In the genomic region with DNA sequence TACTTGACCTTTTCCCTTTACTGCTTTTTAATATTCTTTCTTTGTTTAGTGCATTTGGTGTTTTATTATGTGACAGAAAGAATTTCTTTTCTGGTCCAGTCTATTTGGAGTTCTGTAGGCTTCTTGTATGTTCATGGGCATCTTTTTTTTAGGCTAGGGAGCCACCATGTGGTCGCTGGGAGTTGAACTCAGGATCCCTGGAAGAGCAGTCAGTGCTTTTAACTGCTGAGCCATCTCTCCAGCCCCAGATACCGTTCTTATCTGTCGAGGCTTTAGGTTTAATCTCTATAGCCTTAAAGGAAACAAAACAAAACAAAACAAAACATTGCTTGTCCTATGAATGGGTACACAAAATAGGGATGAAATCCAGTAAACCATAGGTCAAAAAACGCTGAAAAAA, we compare ENCODE assay signal across 30 mouse cellular contexts. TPM values are rescaled to one million over a fixed set of nuclear protein-coding genes. Genes with fewer than 3 reads are reported as not detected.
DNase-seq lines count a peak whose midpoint lies in the region; ATAC-seq and TF ChIP-seq lines count a peak whose summit lies in the region.
"Not testable (repeated sequence)": the region's sequence is repeated elsewhere in the genome, so short reads cannot be mapped to it uniquely, and the experiment has no call there.
"Had no signal": no experiment of that assay in that cellular context is flagged by ENCODE, and none has a peak within 500 bp of the region (broad histone marks: within the 10 kb centered on the region; RNA-seq: fewer than 3 reads in every experiment).

No protein-coding gene starts in this region.

- H3K9me3 ChIP-seq in ES-Bruce4 (replicated peaks; ENCODE audit: control insufficient read depth, insufficient read depth, low read length, poor library complexity, severe bottlenecking); heart, postnatal 0 days (replicated peaks; ENCODE audit: control insufficient read depth, low read length); stomach, postnatal 0 days (ENCODE audit: control insufficient read depth, low read length): not testable (repeated sequence)

- peak; percentile 58 for DNase-seq in ZHBTc4 (ENCODE audit: low read depth, low spot score)
- DNase-seq in heart, postnatal 0 days (ENCODE audit: low spot score) = not testable (repeated sequence)
- peak; percentile 21 for DNase-seq in kidney, postnatal 14 days
- DNase-seq in liver, adult 2 months (ENCODE audit: extremely low read depth, low read depth, low spot score) = peak; percentile 48
- DNase-seq in lung, postnatal 14 days = peak; percentile 16
- peak; percentile 22 for DNase-seq in stomach, postnatal 0 days (ENCODE audit: low spot score)

- not testable (repeated sequence) for H3K36me3 ChIP-seq in ES-Bruce4 (ENCODE audit: control insufficient read depth, insufficient read depth, low read length, poor library complexity, severe bottlenecking); heart, postnatal 0 days (replicated peaks; ENCODE audit: control insufficient read depth, insufficient read depth, low read length); liver, adult 2 months (ENCODE audit: control insufficient read depth, insufficient read depth, low read length); stomach, postnatal 0 days (ENCODE audit: control insufficient read depth, insufficient read depth, low read length)

- not testable (repeated sequence) for H3K27ac ChIP-seq in ES-Bruce4 (ENCODE audit: insufficient read depth, low read length); cortical plate, adult 2 months (ENCODE audit: insufficient read depth, low read length); heart, postnatal 0 days (ENCODE audit: low read depth); liver, adult 2 months (replicated peaks; ENCODE audit: insufficient read depth, low read depth, low read length); stomach, postnatal 0 days (replicated peaks)

- H3K27me3 ChIP-seq in ES-Bruce4 (ENCODE audit: control insufficient read depth, insufficient read depth, low read length, poor library complexity, severe bottlenecking); heart, postnatal 0 days (ENCODE audit: control insufficient read depth, insufficient read depth, low read length); liver, adult 2 months (ENCODE audit: control insufficient read depth, insufficient read depth, low read length); stomach, postnatal 0 days (ENCODE audit: control insufficient read depth, insufficient read depth, low read length): not testable (repeated sequence)

- ATAC-seq in heart, postnatal 0 days (ENCODE audit: insufficient read depth, low read depth); stomach, postnatal 0 days (ENCODE audit: low FRiP score, low TSS enrichment): not testable (repeated sequence)

- not testable (repeated sequence) for TF ChIP-seq POLR2A in ES-Bruce4 (IDR thresholded peaks at IDR 0.05; ENCODE audit: insufficient read depth, low read length); cortical plate, adult 2 months (IDR thresholded peaks at IDR 0.05; ENCODE audit: extremely low read depth, insufficient read depth, low read length); liver, adult 2 months (IDR thresholded peaks at IDR 0.05; ENCODE audit: extremely low read depth, insufficient read depth, low read length)

- not testable (repeated sequence) for TF ChIP-seq EP300 in ES-Bruce4 (IDR thresholded peaks at IDR 0.05; ENCODE audit: insufficient read depth, low read depth, low read length); heart, postnatal 0 days (IDR thresholded peaks at IDR 0.05; ENCODE audit: low read depth); stomach, postnatal 0 days (optimal IDR thresholded peaks at IDR 0.05)

- not testable (repeated sequence) for H3K79me2 ChIP-seq in liver, adult 2 months (ENCODE audit: control insufficient read depth, insufficient read depth, low read length)

- not testable (repeated sequence) for H3K4me3 ChIP-seq in ES-Bruce4 (ENCODE audit: low read depth, low read length); cortical plate, adult 2 months (ENCODE audit: insufficient read depth, low read length); heart, postnatal 0 days (ENCODE audit: low read depth, low read length); liver, adult 2 months (ENCODE audit: insufficient read depth, low read depth, low read length); stomach, postnatal 0 days (ENCODE audit: low read depth, low read length)

- H3K4me2 ChIP-seq in heart, postnatal 0 days (ENCODE audit: low read depth, low read length); stomach, postnatal 0 days (replicated peaks; ENCODE audit: low read depth): not testable (repeated sequence)

- H3K4me1 ChIP-seq in ES-Bruce4 (ENCODE audit: control insufficient read depth, insufficient read depth, low read length); cortical plate, adult 2 months (ENCODE audit: control insufficient read depth, insufficient read depth, low read length); heart, postnatal 0 days (ENCODE audit: control insufficient read depth, insufficient read depth); liver, adult 2 months (ENCODE audit: control insufficient read depth, insufficient read depth, low read length); stomach, postnatal 0 days (replicated peaks; ENCODE audit: control insufficient read depth, insufficient read depth): not testable (repeated sequence)

- WGBS in heart, postnatal 0 days = 11% methylated on average over 4 of the region's 4 CpGs
- WGBS in liver, adult 2 months = 19% methylated on average over 4 of the region's 4 CpGs
- 20% methylated on average over 4 of the region's 4 CpGs for WGBS in stomach, postnatal 0 days

- TF ChIP-seq CTCF in ES-Bruce4 (IDR thresholded peaks at IDR 0.05; ENCODE audit: low read depth, low read length) = peak; percentile 23
- TF ChIP-seq CTCF in cortical plate, adult 2 months (IDR thresholded peaks at IDR 0.05; ENCODE audit: extremely low read depth, insufficient read depth, low read length) = peak; percentile 39
- TF ChIP-seq CTCF in heart, postnatal 0 days (IDR thresholded peaks at IDR 0.05; ENCODE audit: low read depth) = peak; percentile 31
- not testable (repeated sequence) for TF ChIP-seq CTCF in liver, adult 2 months (IDR thresholded peaks at IDR 0.05; ENCODE audit: low read depth, low read length)
- peak; percentile 63 for TF ChIP-seq CTCF in stomach, postnatal 0 days (IDR thresholded peaks at IDR 0.05; ENCODE audit: low read depth)

- H3K9ac ChIP-seq in ES-Bruce4 (ENCODE audit: low read depth, poor library complexity, severe bottlenecking); heart, postnatal 0 days (replicated peaks; ENCODE audit: low read depth, low read length); liver, adult 2 months (ENCODE audit: low read depth, low read length); stomach, postnatal 0 days (ENCODE audit: low read length): not testable (repeated sequence)

RNA-seq across cellular contexts. Expression of a gene that starts 3.0 kb away (rescaled TPM):
- 2.7 and 3.8 TPM in 2 replicates for polyA plus RNA-seq in ES-Bruce4 (2011; ENCODE audit: insufficient read depth, insufficient read length, low read depth, missing spikeins)
- polyA plus RNA-seq in cortical plate, adult 2 months (2012; rRNA removed) = 7.3 and 8.1 TPM in 2 replicates
- total RNA-seq in heart, postnatal 0 days (2014; rRNA removed; ENCODE audit: low replicate concordance) = 0.69 and 1.6 TPM in 2 replicates
- 0.62 and 0.85 TPM in 2 replicates for polyA plus RNA-seq in heart, postnatal 0 days (2015; fragmentation: Nextera tagmentation; extraction: Ambion mirVana)
- 0.13 and 0.18 TPM in 2 replicates for total RNA-seq in liver, adult 2 months (2014; rRNA removed)
- 0.04 and 0.07 TPM in 2 replicates for polyA plus RNA-seq in liver, adult 2 months (2012; rRNA removed)
- polyA plus RNA-seq in stomach, postnatal 0 days (2015; fragmentation: Nextera tagmentation; extraction: Ambion mirVana) = 2.2 and 2.8 TPM in 2 replicates

RNA-seq across cellular contexts. Expression of a gene that starts 19.4 kb away (rescaled TPM):
- 155 and 169 TPM in 2 replicates for polyA plus RNA-seq in ES-Bruce4 (2011; ENCODE audit: insufficient read depth, insufficient read length, low read depth, missing spikeins)
- 10.5 and 14.0 TPM in 2 replicates for polyA plus RNA-seq in cortical plate, adult 2 months (2012; rRNA removed)
- 35.0 and 50.9 TPM in 2 replicates for total RNA-seq in heart, postnatal 0 days (2014; rRNA removed; ENCODE audit: low replicate concordance)
- polyA plus RNA-seq in heart, postnatal 0 days (2015; fragmentation: Nextera tagmentation; extraction: Ambion mirVana) = 12.8 and 12.9 TPM in 2 replicates
- total RNA-seq in liver, adult 2 months (2014; rRNA removed) = 1.1 and 1.2 TPM in 2 replicates
- polyA plus RNA-seq in liver, adult 2 months (2012; rRNA removed) = 0.07 and 0.23 TPM in 2 replicates
- polyA plus RNA-seq in stomach, postnatal 0 days (2015; fragmentation: Nextera tagmentation; extraction: Ambion mirVana) = 13.3 and 15.7 TPM in 2 replicates

RNA-seq across cellular contexts. Expression of a gene that starts 45.7 kb away (rescaled TPM):
- not detected in 2 replicates for polyA plus RNA-seq in ES-Bruce4 (2011; ENCODE audit: insufficient read depth, insufficient read length, low read depth, missing spikeins)
- polyA plus RNA-seq in cortical plate, adult 2 months (2012; rRNA removed) = not detected in 2 replicates
- not detected in 2 replicates for total RNA-seq in heart, postnatal 0 days (2014; rRNA removed; ENCODE audit: low replicate concordance)
- polyA plus RNA-seq in heart, postnatal 0 days (2015; fragmentation: Nextera tagmentation; extraction: Ambion mirVana) = not detected in 2 replicates
- not detected in 2 replicates for total RNA-seq in liver, adult 2 months (2014; rRNA removed)
- polyA plus RNA-seq in liver, adult 2 months (2012; rRNA removed) = not detected in 2 replicates
- not detected in 2 replicates for polyA plus RNA-seq in stomach, postnatal 0 days (2015; fragmentation: Nextera tagmentation; extraction: Ambion mirVana)
- total RNA-seq: adrenal gland, postnatal 14 days; gastrocnemius, adult 18-20 months; gastrocnemius, postnatal 4 days; heart, postnatal 4 days; layer of hippocampus, postnatal 25 days; left cerebral cortex, postnatal 10 days had no signal
- polyA plus RNA-seq: C2C12; embryonic facial prominence, embryonic 12.5 days; erythroblast, embryonic 14.5 days; forebrain, embryonic 12.5 days; heart, embryonic 15.5 days; hindbrain, embryonic 14.5 days; intestine, embryonic 14.5 days; kidney, embryonic 14.5 days; limb, embryonic 11.5 days; liver, embryonic 11.5 days; lung, adult 2 months; midbrain, embryonic 10.5 days; neural tube, embryonic 15.5 days; small intestine, adult 2 months; stomach, embryonic 16.5 days; thymus, postnatal 0 days had no signal
